17 mouse cellular contexts compared by ENCODE assay signal in genomic region chr8:120642031-120642662, GRCm38 (mm10). TPM values are rescaled to one million over a fixed set of nuclear protein-coding genes. Genes with fewer than 3 reads are reported as not detected.
DNase-seq lines count a peak whose midpoint lies in the region; ATAC-seq lines count a peak whose summit lies in the region.
"Had no signal": no experiment of that assay in that cellular context is flagged by ENCODE, and none has a peak within 500 bp of the region (broad histone marks: within the 10 kb centered on the region; RNA-seq: fewer than 3 reads in every experiment).

No protein-coding gene starts in this region.

- no peak for ATAC-seq in hindbrain, embryonic 16.5 days
- no peak for ATAC-seq in midbrain, embryonic 13.5 days
- ATAC-seq in midbrain, embryonic 14.5 days (ENCODE audit: low FRiP score, low TSS enrichment), result no peak

- no peaks in the 10 kb centered on the region for H3K36me3 ChIP-seq in hindbrain, embryonic 10.5 days
- no peaks in the 10 kb centered on the region for H3K36me3 ChIP-seq in hindbrain, embryonic 16.5 days (ENCODE audit: control insufficient read depth, insufficient read depth, low read length)
- no peaks in the 10 kb centered on the region for H3K36me3 ChIP-seq in midbrain, embryonic 13.5 days
- H3K36me3 ChIP-seq in midbrain, embryonic 14.5 days (ENCODE audit: control insufficient read depth, insufficient read depth, low read length), result no peaks in the 10 kb centered on the region
- no peaks in the 10 kb centered on the region for H3K36me3 ChIP-seq in splenic B cell, adult 2 months (ENCODE audit: control insufficient read depth, insufficient read depth, low read length, poor library complexity, severe bottlenecking)
- H3K36me3 ChIP-seq: embryonic facial prominence, embryonic 15.5 days; forebrain, embryonic 12.5 days; heart, embryonic 10.5 days; limb, embryonic 13.5 days had no signal

- peak overlapping the region; percentile 40; the same call in 1 of the 2 replicates for H3K27ac ChIP-seq in hindbrain, embryonic 10.5 days
- no peak overlapping the region for H3K27ac ChIP-seq in hindbrain, embryonic 16.5 days (ENCODE audit: low read depth, low read length)
- peak overlapping the region; percentile 5; the same call in 1 of the 2 replicates for H3K27ac ChIP-seq in midbrain, embryonic 13.5 days
- no peak overlapping the region for H3K27ac ChIP-seq in midbrain, embryonic 14.5 days (replicated peaks; ENCODE audit: low read depth, low read length)
- H3K27ac ChIP-seq: embryonic facial prominence, embryonic 15.5 days; forebrain, embryonic 12.5 days; heart, embryonic 10.5 days; limb, embryonic 13.5 days had no signal

- no peaks in the 10 kb centered on the region for H3K9me3 ChIP-seq in hindbrain, embryonic 10.5 days
- no peaks in the 10 kb centered on the region for H3K9me3 ChIP-seq in hindbrain, embryonic 16.5 days (ENCODE audit: control insufficient read depth, low read length)
- H3K9me3 ChIP-seq in midbrain, embryonic 13.5 days, result no peaks in the 10 kb centered on the region
- no peaks in the 10 kb centered on the region for H3K9me3 ChIP-seq in midbrain, embryonic 14.5 days (ENCODE audit: control insufficient read depth, low read length)
- H3K9me3 ChIP-seq: embryonic facial prominence, embryonic 15.5 days; forebrain, embryonic 12.5 days; heart, embryonic 10.5 days; limb, embryonic 13.5 days had no signal

- 82% methylated on average over 10 of the region's 10 CpGs for WGBS in hindbrain, embryonic 10.5 days
- WGBS in hindbrain, embryonic 16.5 days, result 87% methylated on average over 10 of the region's 10 CpGs
- 71% methylated on average over 10 of the region's 10 CpGs for WGBS in midbrain, embryonic 13.5 days
- WGBS in midbrain, embryonic 14.5 days, result 77% methylated on average over 10 of the region's 10 CpGs

- peaks cover 4% of the 10 kb centered on the region; the same call in 1 of the 2 replicates for H3K27me3 ChIP-seq in hindbrain, embryonic 10.5 days (ENCODE audit: insufficient read depth, poor library complexity, severe bottlenecking)
- H3K27me3 ChIP-seq in hindbrain, embryonic 16.5 days (replicated peaks; ENCODE audit: control insufficient read depth, insufficient read depth, low read length), result no peaks in the 10 kb centered on the region
- H3K27me3 ChIP-seq in midbrain, embryonic 13.5 days, result no peaks in the 10 kb centered on the region
- no peaks in the 10 kb centered on the region for H3K27me3 ChIP-seq in midbrain, embryonic 14.5 days (ENCODE audit: control insufficient read depth, insufficient read depth, low read length)
- H3K27me3 ChIP-seq in splenic B cell, adult 2 months (ENCODE audit: control insufficient read depth, insufficient read depth, low read length, poor library complexity, severe bottlenecking), result no peaks in the 10 kb centered on the region
- H3K27me3 ChIP-seq: embryonic facial prominence, embryonic 15.5 days; forebrain, embryonic 12.5 days; limb, embryonic 13.5 days had no signal

- no peak overlapping the region for H3K4me3 ChIP-seq in hindbrain, embryonic 10.5 days
- H3K4me3 ChIP-seq in hindbrain, embryonic 16.5 days (ENCODE audit: low read length), result no peak overlapping the region
- no peak overlapping the region for H3K4me3 ChIP-seq in midbrain, embryonic 13.5 days (replicated peaks)
- H3K4me3 ChIP-seq in midbrain, embryonic 14.5 days (replicated peaks; ENCODE audit: low read depth, low read length), result no peak overlapping the region
- H3K4me3 ChIP-seq: embryonic facial prominence, embryonic 15.5 days; forebrain, embryonic 12.5 days; heart, embryonic 10.5 days; limb, embryonic 13.5 days; myocyte had no signal

- H3K9ac ChIP-seq in hindbrain, embryonic 16.5 days (ENCODE audit: low read depth, low read length), result no peak overlapping the region
- H3K9ac ChIP-seq in midbrain, embryonic 13.5 days (replicated peaks), result no peak overlapping the region
- no peak overlapping the region for H3K9ac ChIP-seq in midbrain, embryonic 14.5 days (replicated peaks; ENCODE audit: low read length)
- H3K9ac ChIP-seq: embryonic facial prominence, embryonic 15.5 days; forebrain, embryonic 12.5 days; limb, embryonic 13.5 days had no signal

- H3K4me2 ChIP-seq in hindbrain, embryonic 16.5 days (ENCODE audit: low read length), result no peak overlapping the region
- H3K4me2 ChIP-seq in midbrain, embryonic 13.5 days (replicated peaks), result no peak overlapping the region
- H3K4me2 ChIP-seq in midbrain, embryonic 14.5 days (ENCODE audit: low read length), result no peak overlapping the region
- H3K4me2 ChIP-seq: embryonic facial prominence, embryonic 15.5 days; forebrain, embryonic 12.5 days; limb, embryonic 13.5 days had no signal

- DNase-seq in hindbrain, embryonic 10.5 days (ENCODE audit: low spot score), result no peak
- no peak for DNase-seq in midbrain, embryonic 14.5 days
- peak; percentile 85 for DNase-seq in ES-CJ7 (ENCODE audit: low read depth, low spot score)
- DNase-seq in splenic B cell, adult 2 months (ENCODE audit: low read depth, low spot score), result peak; percentile 30
- DNase-seq in retina, postnatal 1 day, result no peak
- DNase-seq: adrenal gland, postnatal 10 days; cerebellum, adult 2 months; lung, adult 2 months; right cerebral cortex, adult 18-20 months; spleen, adult 18-20 months had no signal

- H3K4me1 ChIP-seq in hindbrain, embryonic 10.5 days (replicated peaks), result 0 out of 2 replicates have a peak, but pooled peaks cover 10% of the 10 kb centered on the region
- no peaks in the 10 kb centered on the region; the same call in 1 of the 2 replicates for H3K4me1 ChIP-seq in hindbrain, embryonic 16.5 days (ENCODE audit: control insufficient read depth, insufficient read depth, low read depth, low read length)
- H3K4me1 ChIP-seq in midbrain, embryonic 13.5 days (replicated peaks), result 0 out of 2 replicates have a peak, but pooled peaks cover 6% of the 10 kb centered on the region
- no peaks in the 10 kb centered on the region; the same call in 1 of the 2 replicates for H3K4me1 ChIP-seq in midbrain, embryonic 14.5 days (ENCODE audit: control insufficient read depth, insufficient read depth, low read length)
- H3K4me1 ChIP-seq: limb, embryonic 13.5 days had no signal

RNA-seq across cellular contexts. Expression of gene 1190005I06Rik, which starts 5.3 kb away (rescaled TPM):
- polyA plus RNA-seq in hindbrain, embryonic 10.5 days (2016; fragmentation: Nextera tagmentation; extraction: Ambion mirVana), result 2.8 and 4.7 TPM in 2 replicates
- polyA plus RNA-seq in hindbrain, embryonic 16.5 days (2015; fragmentation: Nextera tagmentation; extraction: Ambion mirVana), result 18.3 and 20.5 TPM in 2 replicates
- polyA plus RNA-seq in midbrain, embryonic 13.5 days (2015; fragmentation: Nextera tagmentation; extraction: Ambion mirVana), result 6.0 and 8.3 TPM in 2 replicates
- 11.8 and 12.8 TPM in 2 replicates for polyA plus RNA-seq in midbrain, embryonic 14.5 days (2014; fragmentation: Nextera tagmentation; extraction: Ambion mirVana)

RNA-seq across cellular contexts. Expression of gene Gm27021, which starts 25.7 kb away (rescaled TPM):
- 3.2 and 4.0 TPM in 2 replicates for polyA plus RNA-seq in hindbrain, embryonic 10.5 days (2016; fragmentation: Nextera tagmentation; extraction: Ambion mirVana)
- 6.5 and 7.9 TPM in 2 replicates for polyA plus RNA-seq in hindbrain, embryonic 16.5 days (2015; fragmentation: Nextera tagmentation; extraction: Ambion mirVana)
- polyA plus RNA-seq in midbrain, embryonic 13.5 days (2015; fragmentation: Nextera tagmentation; extraction: Ambion mirVana), result 5.2 and 5.3 TPM in 2 replicates
- polyA plus RNA-seq in midbrain, embryonic 14.5 days (2014; fragmentation: Nextera tagmentation; extraction: Ambion mirVana), result 4.9 and 5.1 TPM in 2 replicates

RNA-seq across cellular contexts. Expression of gene Cox4i1, which starts 25.9 kb away (rescaled TPM):
- polyA plus RNA-seq in hindbrain, embryonic 10.5 days (2016; fragmentation: Nextera tagmentation; extraction: Ambion mirVana), result 921 and 1,059 TPM in 2 replicates
- polyA plus RNA-seq in hindbrain, embryonic 16.5 days (2015; fragmentation: Nextera tagmentation; extraction: Ambion mirVana), result 1,225 and 1,379 TPM in 2 replicates
- 1,057 and 1,066 TPM in 2 replicates for polyA plus RNA-seq in midbrain, embryonic 13.5 days (2015; fragmentation: Nextera tagmentation; extraction: Ambion mirVana)
- 1,016 and 1,147 TPM in 2 replicates for polyA plus RNA-seq in midbrain, embryonic 14.5 days (2014; fragmentation: Nextera tagmentation; extraction: Ambion mirVana)

RNA-seq across cellular contexts. Expression of gene Emc8, which starts 26.2 kb away (rescaled TPM):
- 312 and 362 TPM in 2 replicates for polyA plus RNA-seq in hindbrain, embryonic 10.5 days (2016; fragmentation: Nextera tagmentation; extraction: Ambion mirVana)
- 118 and 124 TPM in 2 replicates for polyA plus RNA-seq in hindbrain, embryonic 16.5 days (2015; fragmentation: Nextera tagmentation; extraction: Ambion mirVana)
- 161 and 180 TPM in 2 replicates for polyA plus RNA-seq in midbrain, embryonic 13.5 days (2015; fragmentation: Nextera tagmentation; extraction: Ambion mirVana)
- 108 and 142 TPM in 2 replicates for polyA plus RNA-seq in midbrain, embryonic 14.5 days (2014; fragmentation: Nextera tagmentation; extraction: Ambion mirVana)

RNA-seq across cellular contexts. Expression of gene Gins2, which starts 53.0 kb away (rescaled TPM):
- 138 and 165 TPM in 2 replicates for polyA plus RNA-seq in hindbrain, embryonic 10.5 days (2016; fragmentation: Nextera tagmentation; extraction: Ambion mirVana)
- polyA plus RNA-seq in hindbrain, embryonic 16.5 days (2015; fragmentation: Nextera tagmentation; extraction: Ambion mirVana), result 20.6 and 22.0 TPM in 2 replicates
- polyA plus RNA-seq in midbrain, embryonic 13.5 days (2015; fragmentation: Nextera tagmentation; extraction: Ambion mirVana), result 36.7 and 37.9 TPM in 2 replicates
- polyA plus RNA-seq in midbrain, embryonic 14.5 days (2014; fragmentation: Nextera tagmentation; extraction: Ambion mirVana), result 15.5 and 23.7 TPM in 2 replicates

Comparison
In these comparisons a context has a peak if more than half of its experiments do, and no peak if none do; other contexts are left out.
1. H3K27ac ChIP-seq: peak in hindbrain, embryonic 10.5 days (single experiment) and midbrain, embryonic 13.5 days (single experiment); none in hindbrain, embryonic 16.5 days (single experiment) and midbrain, embryonic 14.5 days (single experiment).
2. DNase-seq: peak in ES-CJ7 (single experiment) and splenic B cell, adult 2 months (single experiment); none in hindbrain, embryonic 10.5 days (single experiment), midbrain, embryonic 14.5 days (single experiment) and retina, postnatal 1 day (single experiment).